Mouse (Mus musculus): ENCODE measurements around the gene Art1.

The Art1 gene

GRCm38 (mm10) chr7:102101487-102101886 lies at the start of gene Art1:
Gene Art1, plus strand, starts transcription at chr7:102101743.
- no peak for DNase-seq

- no peak for DNase-seq
Measured at GRCm38 (mm10) chr7:102061353-102061752, 40.2 kb upstream of the Art1 start.

- no peak for DNase-seq
Measured at GRCm38 (mm10) chr7:102062203-102062602, 39.3 kb upstream of the Art1 start.

GRCm38 (mm10) chr7:102063891-102064290 lies 37.7 kb upstream of the Art1 start:
- DNase-seq: no peak

- no peak for DNase-seq
Measured at GRCm38 (mm10) chr7:102064655-102065045, 36.9 kb upstream of the Art1 start.

GRCm38 (mm10) chr7:102065046-102065891 lies 36.3 kb upstream of the Art1 start, which contains the start of the genes Rnf121, Xndc1 and Xntrpc:
Gene Rnf121, minus strand, starts transcription at chr7:102065469.
Gene Xndc1, plus strand, starts transcription at chr7:102065511.
Gene Xntrpc, plus strand, starts transcription at chr7:102065713.
- DNase-seq: peak; percentile 94

GRCm38 (mm10) chr7:102066363-102066762 lies 35.2 kb upstream of the Art1 start:
- DNase-seq: no peak

GRCm38 (mm10) chr7:102076714-102077296 lies 24.7 kb upstream of the Art1 start:
- DNase-seq: no peak

GRCm38 (mm10) chr7:102078517-102078916 lies 23.0 kb upstream of the Art1 start:
- DNase-seq: peak; percentile 31

GRCm38 (mm10) chr7:102080311-102080710 lies 21.2 kb upstream of the Art1 start:
- DNase-seq: peak; percentile 12

- no peak for DNase-seq
Measured at GRCm38 (mm10) chr7:102081784-102082183, 19.8 kb upstream of the Art1 start.

GRCm38 (mm10) chr7:102082816-102083215 lies 18.7 kb upstream of the Art1 start, which contains the start of gene Trpc2:
Gene Trpc2, plus strand, starts transcription at chr7:102083116.
- no peak for DNase-seq

- no peak for DNase-seq
Measured at GRCm38 (mm10) chr7:102084041-102084696, 17.4 kb upstream of the Art1 start.

GRCm38 (mm10) chr7:102087336-102087735 lies 14.2 kb upstream of the Art1 start:
- no peak for DNase-seq

GRCm38 (mm10) chr7:102099760-102100661 lies 1.5 kb upstream of the Art1 start:
- peak; percentile 16 for DNase-seq

GRCm38 (mm10) chr7:102100868-102101267 lies 675 bp upstream of the Art1 start:
- no peak for DNase-seq

- DNase-seq: no peak
Measured at GRCm38 (mm10) chr7:102102241-102102640, 698 bp downstream of the Art1 start.

GRCm38 (mm10) chr7:102102696-102103095 lies 1.2 kb downstream of the Art1 start:
- no peak for DNase-seq

GRCm38 (mm10) chr7:102103555-102103954 lies 2.0 kb downstream of the Art1 start:
- no peak for DNase-seq

- no peak for DNase-seq
Measured at GRCm38 (mm10) chr7:102104126-102104525, 2.6 kb downstream of the Art1 start.

- DNase-seq: no peak
Measured at GRCm38 (mm10) chr7:102106700-102107141, 5.2 kb downstream of the Art1 start.

GRCm38 (mm10) chr7:102108206-102108605 lies 6.7 kb downstream of the Art1 start:
- no peak for DNase-seq
